Mouse (Mus musculus): ENCODE measurements around the gene Isg20. TPM values are rescaled to one million over a fixed set of nuclear protein-coding genes. Genes with fewer than 3 reads are reported as not detected.

Gene Isg20
- total RNA-seq (2017), result 79.6 and 101 TPM in 2 replicates

- no peak for ATAC-seq (ENCODE audit: extremely low read depth, insufficient number of reproducible peaks, low FRiP score, poor library complexity, severe bottlenecking)
These were observed at the start of gene Isg20 for GRCm38 (mm10) chr7:78912974-78913474. Gene Isg20, plus strand, starts transcription at chr7:78913424.

- no peak for ATAC-seq (ENCODE audit: extremely low read depth, insufficient number of reproducible peaks, low FRiP score, poor library complexity, severe bottlenecking)
These were observed 49.3 kb upstream of the Isg20 start for GRCm38 (mm10) chr7:78863796-78864445.

- no peak for ATAC-seq (ENCODE audit: extremely low read depth, insufficient number of reproducible peaks, low FRiP score, poor library complexity, severe bottlenecking)
These were observed 48.8 kb upstream of the Isg20 start for GRCm38 (mm10) chr7:78864446-78864802.

GRCm38 (mm10) chr7:78865212-78865949 is 47.8 kb upstream of the Isg20 start:
- ATAC-seq (ENCODE audit: extremely low read depth, insufficient number of reproducible peaks, low FRiP score, poor library complexity, severe bottlenecking), result no peak

- no peak for ATAC-seq (ENCODE audit: extremely low read depth, insufficient number of reproducible peaks, low FRiP score, poor library complexity, severe bottlenecking)
These were observed 44.5 kb upstream of the Isg20 start for GRCm38 (mm10) chr7:78868731-78869130.

- no peak for ATAC-seq (ENCODE audit: extremely low read depth, insufficient number of reproducible peaks, low FRiP score, poor library complexity, severe bottlenecking)
These were observed 40.9 kb upstream of the Isg20 start for GRCm38 (mm10) chr7:78872366-78872765.

GRCm38 (mm10) chr7:78872831-78873230 is 40.4 kb upstream of the Isg20 start:
- ATAC-seq (ENCODE audit: extremely low read depth, insufficient number of reproducible peaks, low FRiP score, poor library complexity, severe bottlenecking), result no peak

GRCm38 (mm10) chr7:78881607-78882468 is 31.4 kb upstream of the Isg20 start:
- no peak for ATAC-seq (ENCODE audit: extremely low read depth, insufficient number of reproducible peaks, low FRiP score, poor library complexity, severe bottlenecking)

GRCm38 (mm10) chr7:78882469-78882837 is 30.8 kb upstream of the Isg20 start:
- no peak for ATAC-seq (ENCODE audit: extremely low read depth, insufficient number of reproducible peaks, low FRiP score, poor library complexity, severe bottlenecking)

GRCm38 (mm10) chr7:78883016-78883725 is 30.1 kb upstream of the Isg20 start:
- ATAC-seq (ENCODE audit: extremely low read depth, insufficient number of reproducible peaks, low FRiP score, poor library complexity, severe bottlenecking), result no peak

GRCm38 (mm10) chr7:78883726-78884060 is 29.5 kb upstream of the Isg20 start:
- ATAC-seq (ENCODE audit: extremely low read depth, insufficient number of reproducible peaks, low FRiP score, poor library complexity, severe bottlenecking), result no peak

GRCm38 (mm10) chr7:78884139-78884538 is 29.1 kb upstream of the Isg20 start:
- ATAC-seq (ENCODE audit: extremely low read depth, insufficient number of reproducible peaks, low FRiP score, poor library complexity, severe bottlenecking), result no peak

GRCm38 (mm10) chr7:78885404-78885803 is 27.8 kb upstream of the Isg20 start:
- ATAC-seq (ENCODE audit: extremely low read depth, insufficient number of reproducible peaks, low FRiP score, poor library complexity, severe bottlenecking), result no peak

GRCm38 (mm10) chr7:78886496-78886895 is 26.7 kb upstream of the Isg20 start:
- ATAC-seq (ENCODE audit: extremely low read depth, insufficient number of reproducible peaks, low FRiP score, poor library complexity, severe bottlenecking), result no peak

GRCm38 (mm10) chr7:78887431-78887842 is 25.8 kb upstream of the Isg20 start:
- no peak for ATAC-seq (ENCODE audit: extremely low read depth, insufficient number of reproducible peaks, low FRiP score, poor library complexity, severe bottlenecking)

- ATAC-seq (ENCODE audit: extremely low read depth, insufficient number of reproducible peaks, low FRiP score, poor library complexity, severe bottlenecking), result peak; percentile 68
These were observed 22.6 kb upstream of the Isg20 start for GRCm38 (mm10) chr7:78890641-78891040.

GRCm38 (mm10) chr7:78893917-78894316 is 19.3 kb upstream of the Isg20 start:
- no peak for ATAC-seq (ENCODE audit: extremely low read depth, insufficient number of reproducible peaks, low FRiP score, poor library complexity, severe bottlenecking)

- no peak for ATAC-seq (ENCODE audit: extremely low read depth, insufficient number of reproducible peaks, low FRiP score, poor library complexity, severe bottlenecking)
These were observed 18.1 kb upstream of the Isg20 start for GRCm38 (mm10) chr7:78895021-78895652.

All from neutrophil, adult 5-6 weeks (primary cell).